Mouse (Mus musculus) CH12.LX (cell line): ENCODE measurements around the gene Manbal. TPM values are rescaled to one million over a fixed set of nuclear protein-coding genes. Genes with fewer than 3 reads are reported as not detected.

ENCODE experiments used
- DNase-seq: peaks from one replicate; pipeline ENCODE4 v3.0.0-alpha.2; 2013; ENCODE audit errors: extremely low read depth
- H3K27ac ChIP-seq: 2 replicates; pipeline ENCODE4 v1.5.1; 2012; ENCODE audit warnings: low read depth, mild to moderate bottlenecking, control low read depth, moderate library complexity; ENCODE audit not compliant: insufficient read depth
- H3K27me3 ChIP-seq: replicated peaks from 2 replicates; pipeline ENCODE3; 2012; ENCODE audit warnings: inconsistent platforms
- H3K36me3 ChIP-seq, 2 experiments: replicated peaks in 1 of 2; 2 replicates each; pipeline versions ENCODE3 to v1.6.1; 2012; ENCODE audit warnings: inconsistent platforms in 1 of 2, low read length in 1 of 2, mild to moderate bottlenecking in 1 of 2, mixed read lengths in 1 of 2, moderate library complexity in 1 of 2; ENCODE audit not compliant: control insufficient read depth in 1 of 2, insufficient read depth in 1 of 2
- H3K4me1 ChIP-seq, 2 experiments: 2 replicates each; pipeline ENCODE4 v1.6.1; 2012; ENCODE audit warnings: inconsistent platforms in 1 of 2, moderate library complexity in 1 of 2; ENCODE audit not compliant: insufficient read depth in 2 of 2, control insufficient read depth in 1 of 2
- H3K4me2 ChIP-seq: 2 replicates; pipeline ENCODE4 v1.6.1; 2012; ENCODE audit warnings: low read depth, mild to moderate bottlenecking, control low read depth; ENCODE audit not compliant: poor library complexity, insufficient read depth, severe bottlenecking
- H3K4me3 ChIP-seq, 3 experiments: fragments of 150-350 bp in 1 of 3; sonication (generic) in 1 of 3; replicated peaks in 1 of 3; 2 replicates each; pipeline versions ENCODE3 to v1.5.1; 2011 to 2012; ENCODE audit warnings: low read depth in 2 of 3, low read length in 2 of 3, mild to moderate bottlenecking in 2 of 3, moderate library complexity in 2 of 3, control low read depth in 1 of 3, improper control_type of control experiment in 1 of 3, inconsistent platforms in 1 of 3, mixed read lengths in 1 of 3; ENCODE audit not compliant: poor library complexity in 1 of 3
- H3K79me2 ChIP-seq: replicated peaks from 2 replicates; pipeline ENCODE4 v1.6.1; 2012; ENCODE audit warnings: mild to moderate bottlenecking, moderate library complexity; ENCODE audit not compliant: control insufficient read depth, poor library complexity, insufficient read depth, severe bottlenecking; ENCODE audit errors: extremely low read depth
- H3K9ac ChIP-seq: 2 replicates; pipeline ENCODE4 v1.6.1; 2012; ENCODE audit warnings: low read depth, mild to moderate bottlenecking, control low read depth, moderate library complexity; ENCODE audit not compliant: insufficient read depth
- H3K9me3 ChIP-seq: replicated peaks from 2 replicates; pipeline ENCODE3; 2012; ENCODE audit warnings: low read length, inconsistent platforms, mixed read lengths
- BHLHE40 ChIP-seq: IDR thresholded peaks from 2 replicates; pipeline ENCODE4 v1.6.1; 2011; ENCODE audit warnings: mild to moderate bottlenecking, low read depth, low read length, improper control_type of control experiment
- CHD1 ChIP-seq: IDR thresholded peaks from 2 replicates; pipeline ENCODE4 v1.6.1; 2012; ENCODE audit warnings: low read depth, low read length, improper control_type of control experiment, inconsistent platforms
- CTCF ChIP-seq, 2 experiments: IDR thresholded peaks in 1 of 2; conservative IDR thresholded peaks in 1 of 2; 2 replicates each; pipeline ENCODE4 v1.5.1; 2011 to 2012; ENCODE audit warnings: low read depth in 2 of 2, low read length in 2 of 2, improper control_type of control experiment in 1 of 2, inconsistent platforms in 1 of 2, mild to moderate bottlenecking in 1 of 2, moderate library complexity in 1 of 2
- E2F4 ChIP-seq: IDR thresholded peaks from 2 replicates; pipeline ENCODE4 v1.6.1; 2011; ENCODE audit warnings: low read depth, low read length, improper control_type of control experiment; ENCODE audit not compliant: insufficient replicate concordance
- ELF1 ChIP-seq: IDR thresholded peaks from 2 replicates; pipeline ENCODE4 v1.6.1; 2014; ENCODE audit warnings: low read depth, mild to moderate bottlenecking, inconsistent platforms, low read length, improper control_type of control experiment
- EP300 ChIP-seq: IDR thresholded peaks from 2 replicates; pipeline ENCODE4 v1.6.1; 2011; ENCODE audit warnings: low read length, improper control_type of control experiment
- ETS1 ChIP-seq: conservative IDR thresholded peaks from 2 replicates; pipeline ENCODE4 v1.6.1; 2012; ENCODE audit warnings: low read depth, mild to moderate bottlenecking, inconsistent platforms, low read length, improper control_type of control experiment, moderate library complexity
- IRF4 ChIP-seq: IDR thresholded peaks from 2 replicates; pipeline ENCODE4 v1.6.1; 2014; ENCODE audit warnings: low read depth, mild to moderate bottlenecking, inconsistent platforms, low read length, improper control_type of control experiment
- JUN ChIP-seq: IDR thresholded peaks from 2 replicates; pipeline ENCODE4 v1.6.1; 2011; ENCODE audit warnings: low read depth, mild to moderate bottlenecking, low read length, improper control_type of control experiment, moderate library complexity; ENCODE audit not compliant: insufficient read depth
- JUND ChIP-seq: conservative IDR thresholded peaks from 2 replicates; pipeline ENCODE4 v1.6.1; 2011; ENCODE audit warnings: low read depth, low read length, improper control_type of control experiment
- KAT2A ChIP-seq: IDR thresholded peaks from 2 replicates; pipeline ENCODE4 v1.6.1; 2012; ENCODE audit warnings: low read length, improper control_type of control experiment, inconsistent platforms; ENCODE audit not compliant: insufficient replicate concordance
- MAFK ChIP-seq: IDR thresholded peaks from 2 replicates; pipeline ENCODE4 v1.6.1; 2011; ENCODE audit warnings: low read length, improper control_type of control experiment; ENCODE audit not compliant: insufficient replicate concordance
- MAX ChIP-seq: IDR thresholded peaks from 2 replicates; pipeline ENCODE4 v1.6.1; 2011; ENCODE audit warnings: low read length, improper control_type of control experiment
- MYC ChIP-seq: IDR thresholded peaks from 2 replicates; pipeline ENCODE4 v1.6.1; 2011; ENCODE audit warnings: low read depth, mild to moderate bottlenecking, improper control_type of control experiment, low read length
- NRF1 ChIP-seq: IDR thresholded peaks from 2 replicates; pipeline ENCODE4 v1.6.1; 2014; ENCODE audit warnings: low read depth, mild to moderate bottlenecking, inconsistent platforms, low read length, improper control_type of control experiment, moderate library complexity
- POLR2A ChIP-seq: IDR thresholded peaks from 2 replicates; pipeline ENCODE4 v1.6.1; 2011; ENCODE audit warnings: low read depth, mild to moderate bottlenecking, improper control_type of control experiment, low read length
- POLR2AphosphoS2 ChIP-seq: IDR thresholded peaks from 2 replicates; pipeline ENCODE4 v1.6.1; 2011; ENCODE audit warnings: low read depth, low read length, improper control_type of control experiment
- SIN3A ChIP-seq: IDR thresholded peaks from 2 replicates; pipeline ENCODE4 v1.6.1; 2012; ENCODE audit warnings: low read length, improper control_type of control experiment, inconsistent platforms
- TBP ChIP-seq: conservative IDR thresholded peaks from 2 replicates; pipeline ENCODE4 v1.6.1; 2011; ENCODE audit warnings: low read depth, low read length, improper control_type of control experiment
- TCF12 ChIP-seq: IDR thresholded peaks from 2 replicates; pipeline ENCODE4 v1.6.1; 2014; ENCODE audit warnings: low read depth, mild to moderate bottlenecking, inconsistent platforms, low read length, improper control_type of control experiment
- UBTF ChIP-seq: IDR thresholded peaks from 2 replicates; pipeline ENCODE4 v1.6.1; 2012; ENCODE audit warnings: low read depth, mild to moderate bottlenecking, inconsistent platforms, low read length, improper control_type of control experiment, moderate library complexity
- USF2 ChIP-seq: conservative IDR thresholded peaks from 2 replicates; pipeline ENCODE4 v1.6.1; 2011; ENCODE audit warnings: low read depth, low read length, improper control_type of control experiment
- ZC3H11A ChIP-seq: IDR thresholded peaks from 2 replicates; pipeline ENCODE4 v1.6.1; 2012; ENCODE audit warnings: low read depth, mild to moderate bottlenecking, inconsistent platforms, low read length, improper control_type of control experiment
- ZKSCAN1 ChIP-seq: IDR thresholded peaks from 2 replicates; pipeline ENCODE4 v1.6.1; 2012; ENCODE audit warnings: low read depth, inconsistent platforms, low read length, improper control_type of control experiment, borderline replicate concordance
- ZMIZ1 ChIP-seq: IDR thresholded peaks from 2 replicates; pipeline ENCODE4 v1.6.1; 2012; ENCODE audit warnings: low read depth, mild to moderate bottlenecking, inconsistent platforms, low read length, improper control_type of control experiment
- ZNF384 ChIP-seq: IDR thresholded peaks from 2 replicates; pipeline ENCODE4 v1.6.1; 2012; ENCODE audit warnings: low read depth, low read length, improper control_type of control experiment, inconsistent platforms
- dilution Hi-C: fragments of 300-500 bp; cut with MboI; formaldehyde crosslinking; loops from 2 replicates; pipeline ENCODE4 v1.14.3; 2020; ENCODE audit warnings: low sequenced_read_pairs; ENCODE audit not compliant: extremely low pct_unique_long_range_greater_than_20kb, extremely low pct_ligation_motif_present
- in situ Hi-C: fragments of 300-500 bp; cut with MboI; formaldehyde crosslinking; loops from 3 replicates; pipeline ENCODE4 v1.14.3; 2019; ENCODE audit warnings: low sequenced_read_pairs, low pct_ligation_motif_present, low pct_unique_long_range_greater_than_20kb, mixed read lengths
- polyA plus RNA-seq: library from polyadenylated mRNA; unstranded; fragments of >175 nt; gene quantifications from 2 replicates; pipeline ENCODE4 v1.2.1, GENCODE M21; 2012; ENCODE audit warnings: low read depth; ENCODE audit not compliant: insufficient read length
- total RNA-seq, 2 experiments: library from RNA; depleted of rRNA; stranded (reverse); fragments of 300-350 nt in 1 of 2; fragments of >200 nt in 1 of 2; gene quantifications; 2 replicates each; pipeline ENCODE4 v1.2.3; 2012 to 2014

Manbal gene
- total and polyA plus RNA-seq, 3 experiments, result 13.7 to 29.4 (median 17.0) TPM

DNA sequence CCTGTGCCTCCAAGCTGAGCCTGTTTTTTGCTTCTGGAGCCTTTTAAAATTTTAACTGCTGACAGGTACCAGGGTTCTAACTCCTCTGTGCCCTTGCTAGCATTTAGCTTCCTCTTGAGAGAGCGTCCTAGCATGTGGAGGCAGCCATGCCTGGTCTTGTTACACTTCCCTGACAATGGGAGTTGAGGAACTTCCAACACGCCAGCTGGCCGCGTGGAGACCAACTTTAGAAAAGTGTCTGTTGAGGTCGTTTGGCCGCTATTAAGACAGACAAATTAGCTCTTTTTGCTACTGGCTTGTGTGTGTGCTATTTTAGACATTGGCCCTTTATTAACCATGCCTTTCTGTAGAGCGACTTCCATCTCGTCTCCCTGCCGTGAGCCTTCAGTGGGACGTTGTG, 32.4 kb downstream of the Manbal start:
- in situ Hi-C loops, result no loop called here
- H3K79me2 ChIP-seq, result no peaks in the 10 kb centered on the region
- peaks cover 20 to 37% of the 10 kb centered on the region in 2 experiments for H3K36me3 ChIP-seq
- H3K4me3 ChIP-seq, result no peak overlapping the region
- peaks cover 22 to 48% of the 10 kb centered on the region in 2 experiments for H3K4me1 ChIP-seq
- no peak overlapping the region for H3K4me2 ChIP-seq
- TF ChIP-seq POLR2A (no peak), TCF12 (no peak)
- H3K27ac ChIP-seq, result no peak overlapping the region
- dilution Hi-C loops, result no loop called here
- peaks cover 7% of the 10 kb centered on the region for H3K9me3 ChIP-seq
- H3K27me3 ChIP-seq, result no peaks in the 10 kb centered on the region
- DNase-seq, result no peak
- H3K9ac ChIP-seq, result no peak overlapping the region

DNA sequence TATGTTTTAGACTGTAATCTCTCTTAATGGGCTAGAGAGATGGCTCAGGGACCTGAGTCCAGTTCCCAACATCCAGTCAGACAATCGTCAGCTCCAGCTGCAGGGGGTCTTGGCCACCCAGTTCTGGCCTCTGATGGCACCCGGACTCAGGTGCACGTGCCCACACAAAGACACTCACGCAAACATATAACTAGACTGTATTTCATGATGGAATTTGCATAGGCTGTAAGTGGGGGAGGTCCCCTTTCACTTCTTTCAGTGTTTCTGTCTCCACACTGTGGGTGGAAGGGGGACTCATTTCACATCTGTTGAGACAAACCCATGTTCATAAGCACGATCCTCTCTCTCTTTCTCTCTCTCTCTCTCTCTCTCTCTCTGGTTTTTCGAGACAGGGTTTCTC, 33.1 kb downstream of the Manbal start:
- Histone ChIP-seq H3K4me2 (0 out of 2 replicates have a peak overlapping the region, but pooled peaks have one; percentile 2), H3K4me1 (peaks cover 19 to 45% of the 10 kb centered on the region in 2 experiments), H3K36me3 (peaks cover 18 to 31% of the 10 kb centered on the region in 2 experiments), H3K27ac (no peak overlapping the region), H3K9ac (no peak overlapping the region), H3K27me3 (no peaks in the 10 kb centered on the region), H3K4me3 (no peak overlapping the region), H3K9me3 (peaks cover 7% of the 10 kb centered on the region), H3K79me2 (no peaks in the 10 kb centered on the region)
- TF ChIP-seq POLR2AphosphoS2, result no peak
- no peak for TF ChIP-seq UBTF
- no peak for TF ChIP-seq ELF1
- TF ChIP-seq MAX, result peak; percentile 66
- TF ChIP-seq ETS1, result 0 out of 2 replicates have a peak, but pooled peaks have one; percentile 26
- TF ChIP-seq JUN, result no peak
- no peak for TF ChIP-seq NRF1
- TF ChIP-seq KAT2A, result no peak
- no peak for TF ChIP-seq CTCF (conservative IDR thresholded peaks at IDR 0.05 in 1 of 2, IDR thresholded peaks at IDR 0.05 in 1 of 2; ENCODE audit: low read depth in 2 of 2, low read length in 2 of 2)
- TF ChIP-seq JUND, result no peak
- no peak for TF ChIP-seq CHD1
- TF ChIP-seq EP300, result peak; percentile 25; the same call in 1 of the 2 replicates
- no peak for TF ChIP-seq MAFK
- TF ChIP-seq SIN3A, result 0 out of 2 replicates have a peak, but pooled peaks have one; percentile 37
- TF ChIP-seq ZMIZ1, result no peak
- TF ChIP-seq IRF4, result 0 out of 2 replicates have a peak, but pooled peaks have one; percentile 13
- no peak for TF ChIP-seq ZKSCAN1
- TF ChIP-seq USF2, result no peak
- peak; percentile 32; the same call in 1 of the 2 replicates for TF ChIP-seq TCF12
- TF ChIP-seq BHLHE40, result peak; percentile 97
- 0 out of 2 replicates have a peak, but pooled peaks have one; percentile 10 for TF ChIP-seq MYC
- no peak for TF ChIP-seq ZC3H11A
- no peak for TF ChIP-seq TBP
- TF ChIP-seq ZNF384, result no peak
- no peak for TF ChIP-seq E2F4
- DNase-seq, result peak; percentile 46
- in situ Hi-C loops, result no loop called here
- dilution Hi-C loops, result no loop called here
